Mouse (Mus musculus) left cerebral cortex, postnatal 14 days (tissue): ENCODE measurements around the gene Aass. TPM values are rescaled to one million over a fixed set of nuclear protein-coding genes. Genes with fewer than 3 reads are reported as not detected.

Experiments
- DNase-seq, 2 experiments: peaks; one replicate each; pipeline ENCODE4 v3.0.0; 2021 to 2022; ENCODE audit warnings: low spot score in 2 of 2, mixed read lengths in 1 of 2
- intact Hi-C: fragments of 180-260 bp; cut with DNase I; formaldehyde crosslinking; loops from one replicate; pipeline ENCODE4 v1.15.1; 2025
- total RNA-seq, 2 experiments: library from RNA; stranded (reverse); gene quantifications; 2 replicates each; pipeline ENCODE4 v1.2.3; 2021

Gene Aass
- total RNA-seq, 2 experiments from 2014 or later, result 2.0 to 2.2 TPM

DNA sequence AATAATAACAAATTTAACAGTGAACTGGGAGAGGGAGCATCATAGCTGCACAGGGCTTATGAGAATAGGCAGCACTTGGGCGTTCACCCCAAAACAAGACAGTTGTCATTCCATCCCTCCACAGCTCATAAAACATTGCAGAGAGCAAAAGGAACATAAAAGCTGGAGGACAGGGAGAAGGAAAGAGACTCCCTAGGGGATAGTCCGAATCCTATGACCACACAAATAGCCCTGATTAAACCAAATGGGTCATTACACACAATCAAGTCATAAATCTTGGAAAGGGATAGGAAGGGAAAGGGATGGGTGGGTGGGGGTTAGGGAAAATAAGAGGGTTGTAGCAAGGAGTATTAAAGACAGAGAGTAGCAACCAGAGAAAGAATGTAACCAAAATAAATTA lies 54.5 kb downstream of the Aass start:
- intact Hi-C loops, result no loop called here
- no peak for DNase-seq

- DNase-seq, result no peak
- intact Hi-C loops, result no loop called here
Measured at GRCm38 (mm10) chr6:23076060-23076459, 56.7 kb downstream of the Aass start.

DNA sequence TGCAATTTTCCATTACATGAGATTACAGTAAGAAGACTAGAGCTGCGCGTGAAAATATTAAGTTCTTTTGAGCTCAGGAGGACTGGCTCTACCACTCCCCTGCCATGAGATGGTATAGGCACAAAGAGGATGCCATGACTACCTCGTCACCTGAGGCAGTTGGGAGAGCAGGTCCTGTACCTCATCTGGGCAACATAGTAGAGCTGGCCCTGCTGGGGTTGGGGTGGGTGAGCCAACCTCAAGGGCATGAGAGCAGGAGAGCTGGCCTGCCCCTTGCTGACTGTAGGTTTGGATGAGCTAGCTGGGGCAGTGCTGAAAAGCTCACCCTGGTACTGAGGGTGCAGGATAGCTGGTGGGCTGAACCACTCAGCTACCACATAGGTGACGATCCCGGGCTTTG lies 77.1 kb downstream of the Aass start:
- intact Hi-C loops, result no loop called here
- no peak for DNase-seq

DNA sequence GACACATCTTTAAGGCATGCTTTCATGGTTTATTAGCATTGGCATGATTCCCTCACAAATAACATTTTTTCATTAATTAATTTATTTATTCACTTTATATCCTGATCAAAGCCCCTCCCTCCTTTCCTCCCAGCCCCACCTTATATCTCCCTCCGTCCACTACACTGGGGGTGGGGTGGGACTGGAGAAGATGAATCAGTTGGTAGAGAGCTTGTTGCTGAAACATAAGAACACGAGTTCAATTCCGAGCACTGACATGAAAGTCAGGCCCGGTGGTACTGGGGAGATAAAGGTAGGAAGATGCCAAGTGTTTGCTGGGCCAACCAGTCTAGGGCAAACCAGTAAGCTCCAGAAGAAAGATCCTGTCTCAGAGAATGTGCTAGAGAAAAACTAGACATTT lies 84.0 kb downstream of the Aass start:
- no peak for DNase-seq
- intact Hi-C loops, result no loop called here

DNA sequence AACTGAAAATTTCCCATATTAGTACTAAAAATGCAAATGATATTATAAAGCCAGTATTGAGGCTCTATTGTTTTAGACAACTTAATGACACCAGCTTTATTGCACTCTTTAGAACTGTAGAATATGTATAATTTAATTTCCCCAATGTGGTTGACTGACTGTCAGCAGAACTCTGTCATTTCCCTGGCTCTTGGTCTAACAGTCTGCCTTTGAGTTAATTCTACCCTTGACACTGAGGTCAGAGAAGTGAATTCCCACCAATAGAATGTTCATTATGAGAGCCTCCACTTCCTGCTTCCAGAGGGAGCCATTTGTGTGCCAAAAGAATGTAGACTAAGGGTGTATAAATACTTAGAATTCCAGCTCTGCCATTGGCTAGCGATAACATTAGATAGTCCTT lies 104.5 kb downstream of the Aass start:
- no peak for DNase-seq
- intact Hi-C loops, result no loop called here

Other genes starting within 250 kb of the Aass start
- under 1 TPM; 0.24 to 0.49 TPM for gene Fezf1, start 115.4 kb upstream of the Aass start, total RNA-seq